10 mouse cellular contexts compared by ENCODE assay signal in genomic region chr11:108028398-108028797, GRCm38 (mm10).
DNase-seq lines count a peak whose midpoint lies in the region; ATAC-seq and TF ChIP-seq lines count a peak whose summit lies in the region.
"Had no signal": no experiment of that assay in that cellular context is flagged by ENCODE, and none has a peak within 500 bp of the region (broad histone marks: within the 10 kb centered on the region; RNA-seq: fewer than 3 reads in every experiment).

No protein-coding gene starts in this region.

- H3K9me3 ChIP-seq in kidney, embryonic 14.5 days (ENCODE audit: control insufficient read depth, low read length): no peaks in the 10 kb centered on the region
- no peaks in the 10 kb centered on the region for H3K9me3 ChIP-seq in heart, embryonic 14.5 days (ENCODE audit: control insufficient read depth, low read length)
- H3K9me3 ChIP-seq in midbrain, postnatal 0 days (ENCODE audit: low read length): no peaks in the 10 kb centered on the region
- H3K9me3 ChIP-seq: neural tube, embryonic 12.5 days had no signal

- no peak overlapping the region for H3K4me2 ChIP-seq in kidney, embryonic 14.5 days (replicated peaks; ENCODE audit: low read depth, low read length)
- peak overlapping the region; percentile 35 for H3K4me2 ChIP-seq in heart, embryonic 14.5 days (ENCODE audit: low read length)
- H3K4me2 ChIP-seq in midbrain, postnatal 0 days (ENCODE audit: low read depth, low read length, poor library complexity, severe bottlenecking): no peak overlapping the region
- H3K4me2 ChIP-seq: neural tube, embryonic 12.5 days had no signal

- H3K27ac ChIP-seq in kidney, embryonic 14.5 days (ENCODE audit: low read depth, low read length): no peak overlapping the region
- H3K27ac ChIP-seq in heart, embryonic 14.5 days (replicated peaks in 1 of 2; ENCODE audit: control insufficient read depth in 1 of 2, insufficient read depth in 1 of 2, low read depth in 2 of 2, low read length in 2 of 2): no peak overlapping the region
- no peak overlapping the region for H3K27ac ChIP-seq in midbrain, postnatal 0 days (ENCODE audit: low read depth, low read length)
- H3K27ac ChIP-seq: neural tube, embryonic 12.5 days had no signal

- H3K9ac ChIP-seq in kidney, embryonic 14.5 days (ENCODE audit: low read depth, low read length): no peak overlapping the region
- H3K9ac ChIP-seq in heart, embryonic 14.5 days (ENCODE audit: low read length): no peak overlapping the region
- H3K9ac ChIP-seq in midbrain, postnatal 0 days (replicated peaks; ENCODE audit: low read length, poor library complexity, severe bottlenecking): no peak overlapping the region
- H3K9ac ChIP-seq: neural tube, embryonic 12.5 days had no signal

- no peak overlapping the region for H3K4me3 ChIP-seq in kidney, embryonic 14.5 days (ENCODE audit: low read length)
- H3K4me3 ChIP-seq in heart, embryonic 14.5 days (ENCODE audit: control insufficient read depth in 1 of 2, insufficient read depth in 1 of 2, low read depth in 1 of 2, low read length in 2 of 2): no peak overlapping the region
- H3K4me3 ChIP-seq in midbrain, postnatal 0 days (ENCODE audit: low read depth, low read length): no peak overlapping the region
- H3K4me3 ChIP-seq: neural tube, embryonic 12.5 days had no signal

- WGBS in kidney, embryonic 14.5 days: 67% methylated on average over 12 of the region's 12 CpGs
- WGBS in heart, embryonic 14.5 days: 38% methylated on average over 12 of the region's 12 CpGs
- WGBS in midbrain, postnatal 0 days: 72% methylated on average over 12 of the region's 12 CpGs

- H3K27me3 ChIP-seq in kidney, embryonic 14.5 days (ENCODE audit: control insufficient read depth, insufficient read depth, low read length): no peaks in the 10 kb centered on the region
- H3K27me3 ChIP-seq in heart, embryonic 14.5 days (ENCODE audit: control insufficient read depth, insufficient read depth, low read length): no peaks in the 10 kb centered on the region
- H3K27me3 ChIP-seq in midbrain, postnatal 0 days (ENCODE audit: insufficient read depth, low read length): no peaks in the 10 kb centered on the region
- H3K27me3 ChIP-seq: neural tube, embryonic 12.5 days; Patski had no signal

- no peak for TF ChIP-seq CTCF in midbrain, postnatal 0 days (IDR thresholded peaks at IDR 0.05)

- H3K4me1 ChIP-seq in kidney, embryonic 14.5 days (ENCODE audit: control insufficient read depth, insufficient read depth, low read length): no peaks in the 10 kb centered on the region
- peaks cover 13 to 15% of the 10 kb centered on the region in 2 experiments for H3K4me1 ChIP-seq in heart, embryonic 14.5 days (ENCODE audit: control insufficient read depth in 2 of 2, insufficient read depth in 2 of 2, low read length in 2 of 2)
- no peaks in the 10 kb centered on the region for H3K4me1 ChIP-seq in midbrain, postnatal 0 days (ENCODE audit: insufficient read depth, low read length)
- H3K4me1 ChIP-seq: neural tube, embryonic 12.5 days had no signal

- DNase-seq in kidney, adult 9 months: peak; percentile 30
- peak; percentile 46 for DNase-seq in adrenal gland, postnatal 14 days
- DNase-seq in lung, postnatal 25 days (ENCODE audit: low spot score): peak; percentile 35
- DNase-seq in cerebellum, adult 11-12 months: no peak
- no peak for DNase-seq in midbrain, postnatal 0 days (ENCODE audit: low spot score)

- no peak for ATAC-seq in kidney, embryonic 14.5 days (ENCODE audit: low FRiP score, low TSS enrichment)
- ATAC-seq in heart, embryonic 14.5 days (ENCODE audit: insufficient number of reproducible peaks, insufficient read depth, low FRiP score, low read depth): 0 out of 2 replicates have a peak, but pooled peaks have one; percentile 46
- no peak for ATAC-seq in midbrain, postnatal 0 days (ENCODE audit: low FRiP score)
- ATAC-seq: forebrain, embryonic 16.5 days; Patski had no signal

- H3K36me3 ChIP-seq in kidney, embryonic 14.5 days (ENCODE audit: control insufficient read depth, insufficient read depth, low read length): no peaks in the 10 kb centered on the region
- H3K36me3 ChIP-seq in heart, embryonic 14.5 days (ENCODE audit: control insufficient read depth, insufficient read depth, low read length): no peaks in the 10 kb centered on the region
- no peaks in the 10 kb centered on the region for H3K36me3 ChIP-seq in midbrain, postnatal 0 days (ENCODE audit: insufficient read depth, low read length)
- H3K36me3 ChIP-seq: neural tube, embryonic 12.5 days had no signal

Comparison
In these comparisons a context has a peak if more than half of its experiments do, and no peak if none do; other contexts are left out.
1. DNase-seq: peak in kidney, adult 9 months (single experiment), adrenal gland, postnatal 14 days (single experiment) and lung, postnatal 25 days (single experiment); none in cerebellum, adult 11-12 months (single experiment) and midbrain, postnatal 0 days (single experiment).